Mouse (Mus musculus) kidney, postnatal 36 days (tissue): ENCODE measurements around the gene Plin2.
"Not testable (repeated sequence)": the region's sequence is repeated elsewhere in the genome, so short reads cannot be mapped to it uniquely, and the experiment has no call there.

ENCODE experiments used
- DNase-seq, 2 experiments: peaks; one replicate each; pipeline ENCODE4 v3.0.0; 2021 to 2022; ENCODE audit warnings: mixed read lengths in 2 of 2

Plin2 gene

GRCm38 (mm10) chr4:86625463-86625862, 44.4 kb downstream of the Plin2 start:
- DNase-seq = no peak

DNA sequence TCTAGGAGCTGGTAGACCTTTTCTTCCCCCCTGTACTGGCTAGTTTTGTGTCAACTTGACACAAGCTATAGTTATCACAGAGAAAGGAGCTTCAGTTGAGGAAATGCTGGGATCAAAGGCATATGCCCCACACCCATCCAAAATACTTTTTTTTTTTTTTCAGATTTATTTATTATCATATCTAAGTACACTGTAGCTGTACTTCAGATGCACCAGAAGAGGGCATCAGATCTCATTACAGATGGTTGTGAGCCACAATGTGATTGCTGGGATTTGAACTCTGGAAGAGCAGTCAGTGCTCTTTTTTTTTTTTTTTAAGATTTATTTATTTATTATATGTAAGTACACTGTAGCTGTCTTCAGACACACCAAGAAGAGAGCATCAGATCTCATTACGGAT, 47.3 kb downstream of the Plin2 start:
- DNase-seq = not testable (repeated sequence)

DNA sequence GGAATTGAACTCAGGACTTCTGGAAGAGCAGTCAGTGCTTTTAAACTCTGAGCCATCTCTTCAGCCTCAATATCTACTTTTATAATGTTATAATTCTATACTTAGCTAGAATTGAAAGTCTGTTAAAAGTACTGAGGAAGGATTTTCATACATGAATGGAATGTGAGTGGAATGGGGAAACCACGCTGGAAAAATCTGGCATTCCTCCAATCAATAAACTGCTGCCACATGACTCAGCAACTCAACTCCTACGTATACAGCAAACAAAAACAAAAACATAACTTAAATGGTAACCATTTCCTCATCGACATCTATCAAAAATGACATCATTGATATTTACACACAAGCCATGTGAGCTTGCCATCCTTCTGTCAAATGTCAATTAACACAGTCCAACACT, 47.7 kb downstream of the Plin2 start:
- DNase-seq = no peak

- DNase-seq = no peak
Observed at GRCm38 (mm10) chr4:86620506-86620905, 49.4 kb downstream of the Plin2 start.

DNA sequence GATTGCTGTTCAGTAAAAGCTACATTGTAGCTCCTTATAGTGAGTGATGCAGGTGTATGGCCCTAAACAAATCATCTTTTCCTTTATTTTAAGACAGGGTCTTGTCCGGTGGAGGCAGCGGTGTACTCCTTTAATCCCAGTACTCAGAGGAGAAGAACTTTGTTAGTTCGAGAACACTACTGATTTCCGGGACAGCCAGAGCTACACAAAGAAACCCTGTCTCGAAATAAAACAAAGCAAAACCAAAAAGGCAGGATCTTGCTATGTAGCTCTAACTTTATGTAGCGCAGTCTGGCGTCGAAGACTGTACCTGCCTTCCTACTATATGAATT, 57.6 kb downstream of the Plin2 start:
- DNase-seq = no peak

- DNase-seq = peak; percentile 94 to 97
Observed at GRCm38 (mm10) chr4:86611524-86612288, 58.2 kb downstream of the Plin2 start, which contains the start of gene Haus6. Haus6 (minus strand) TSS chr4:86612055.
